Mouse (Mus musculus) C2C12 (cell line): ENCODE measurements at regions not wholly inside any gene's neighbourhood (a gene's known extent, or its start where the extent isn't known, plus 50 kb on each side); places are given as distances from the start of the nearest gene placed in this dataset.

Source experiments
- CTCF ChIP-seq: IDR thresholded peaks from one replicate; pipeline ENCODE4 v1.5.1; 2011; ENCODE audit not compliant: control insufficient read depth, insufficient read depth, insufficient read length
- FOSL1 ChIP-seq: IDR thresholded peaks from one replicate; pipeline ENCODE4 v1.8.0; 2011; ENCODE audit warnings: mild to moderate bottlenecking, low read length; ENCODE audit not compliant: poor library complexity, insufficient read depth, severe bottlenecking
- MAX ChIP-seq: IDR thresholded peaks from one replicate; pipeline ENCODE4 v1.6.1; 2011; ENCODE audit warnings: mild to moderate bottlenecking, control low read depth
- MYOD1 ChIP-seq: IDR thresholded peaks from one replicate; pipeline ENCODE4 v1.6.1; 2011; ENCODE audit warnings: low read depth; ENCODE audit not compliant: control insufficient read depth, insufficient read length
- MYOG ChIP-seq: IDR thresholded peaks from one replicate; pipeline ENCODE4 v1.6.1; 2011; ENCODE audit not compliant: control insufficient read depth, insufficient read length; ENCODE audit errors: extremely low read depth
- USF1 ChIP-seq: IDR thresholded peaks from one replicate; pipeline ENCODE4 v1.6.1; 2011; ENCODE audit warnings: low read depth, mild to moderate bottlenecking, control low read depth, moderate library complexity

DNA sequence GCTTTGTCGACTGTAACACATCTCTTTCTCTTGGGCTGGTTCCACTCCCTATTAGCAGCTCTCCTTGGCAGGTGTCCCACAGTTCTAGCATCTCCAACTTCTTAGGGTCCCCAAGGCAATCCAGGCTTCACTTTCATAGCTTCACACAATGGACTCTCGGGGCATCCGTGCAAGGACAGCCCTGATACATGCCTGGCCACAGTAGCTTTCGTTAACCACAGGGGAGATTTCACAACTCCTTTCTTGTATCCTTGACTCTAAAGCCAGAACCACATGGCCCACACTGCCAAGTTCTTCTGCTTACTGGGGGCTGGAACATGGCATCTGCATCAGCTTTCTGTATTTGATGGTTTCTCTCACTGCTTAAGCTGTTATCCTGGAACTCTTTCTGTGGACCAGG is 160.3 kb downstream of the Shq1 start:
- no peak for TF ChIP-seq CTCF
- no peak for TF ChIP-seq MYOD1
- no peak for TF ChIP-seq MYOG
- TF ChIP-seq MAX, result no peak
- TF ChIP-seq USF1, result no peak
- no peak for TF ChIP-seq FOSL1
